In the genomic region with DNA sequence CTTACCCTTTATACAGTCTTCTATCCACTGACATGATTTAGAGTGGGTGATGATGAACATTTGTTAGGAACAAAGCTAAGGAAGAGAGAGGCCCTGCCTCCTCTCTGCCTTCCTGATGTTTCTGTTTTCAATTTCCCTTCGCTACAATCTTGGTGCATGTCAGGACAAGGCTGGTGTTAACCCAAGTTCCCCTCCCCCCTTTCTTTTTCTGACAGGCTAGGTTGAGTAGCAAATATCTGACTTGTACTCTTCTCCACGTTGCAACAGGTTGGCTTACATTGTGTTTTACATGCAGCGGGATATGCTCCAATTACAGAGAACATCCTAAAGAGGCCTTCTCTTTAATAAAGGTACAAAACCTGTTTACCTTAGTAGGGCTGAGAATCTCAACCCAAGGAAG, we compare ENCODE assay signal across 29 mouse cellular contexts.
"Had no signal": no experiment of that assay in that cellular context is flagged by ENCODE, and none has a peak within 500 bp of the region (broad histone marks: within the 10 kb centered on the region; RNA-seq: fewer than 3 reads in every experiment).

No protein-coding gene starts in this region.

- H3K27ac ChIP-seq: gastrocnemius, adult 2 months; heart, adult 2 months; heart, embryonic 13.5 days; heart, embryonic 15.5 days; hindbrain, embryonic 10.5 days; hindbrain, embryonic 12.5 days; hindbrain, embryonic 14.5 days; intestine, embryonic 15.5 days; layer of hippocampus, adult 2 months; left cerebral cortex, adult 2 months; limb, embryonic 13.5 days; liver, embryonic 13.5 days; liver, embryonic 15.5 days had no signal

- H3K27me3 ChIP-seq: heart, embryonic 13.5 days; heart, embryonic 15.5 days; hindbrain, embryonic 12.5 days; intestine, embryonic 15.5 days; limb, embryonic 13.5 days had no signal

- H3K9me3 ChIP-seq: heart, embryonic 13.5 days; heart, embryonic 15.5 days; hindbrain, embryonic 10.5 days; hindbrain, embryonic 12.5 days; intestine, embryonic 15.5 days; limb, embryonic 13.5 days; liver, embryonic 13.5 days; liver, embryonic 15.5 days had no signal

- H3K4me3 ChIP-seq: gastrocnemius, adult 2 months; heart, adult 2 months; heart, embryonic 13.5 days; heart, embryonic 15.5 days; hindbrain, embryonic 10.5 days; hindbrain, embryonic 12.5 days; intestine, embryonic 15.5 days; layer of hippocampus, adult 2 months; left cerebral cortex, adult 2 months; limb, embryonic 13.5 days; liver, embryonic 13.5 days; liver, embryonic 15.5 days had no signal

- H3K36me3 ChIP-seq: heart, embryonic 13.5 days; heart, embryonic 15.5 days; hindbrain, embryonic 10.5 days; hindbrain, embryonic 12.5 days; intestine, embryonic 15.5 days; limb, embryonic 13.5 days; liver, embryonic 13.5 days; liver, embryonic 15.5 days had no signal

- H3K9ac ChIP-seq: heart, embryonic 13.5 days; heart, embryonic 15.5 days; hindbrain, embryonic 12.5 days; hindbrain, embryonic 14.5 days; intestine, embryonic 15.5 days; limb, embryonic 13.5 days; liver, embryonic 13.5 days; liver, embryonic 15.5 days; liver, postnatal 0 days had no signal

- H3K4me2 ChIP-seq: heart, embryonic 11.5 days; heart, embryonic 13.5 days; heart, embryonic 15.5 days; hindbrain, embryonic 12.5 days; hindbrain, embryonic 14.5 days; intestine, embryonic 15.5 days; limb, embryonic 13.5 days; liver, embryonic 11.5 days; liver, embryonic 13.5 days; liver, embryonic 15.5 days had no signal

- DNase-seq: gastrocnemius, adult 2 months; gastrocnemius, postnatal 10 days; gastrocnemius, postnatal 25 days; heart, adult 2 months; heart, postnatal 14 days; heart, postnatal 4 days; kidney, adult 18-20 months; kidney, adult 8-10 months; kidney, postnatal 10 days; kidney, postnatal 25 days; kidney, postnatal 4 days; liver; liver, embryonic 13.5 days; liver, postnatal 0 days had no signal

- H3K4me1 ChIP-seq: intestine, embryonic 15.5 days; liver, embryonic 13.5 days; liver, embryonic 15.5 days had no signal

- ATAC-seq: hindbrain, embryonic 16.5 days; inflammation-experienced regulatory T-cells, adult 6 months; intestine, embryonic 15.5 days; intestine, postnatal 0 days; liver, postnatal 0 days had no signal
